Mouse (Mus musculus) retina, postnatal 1 day (tissue): ENCODE measurements around the gene Kcna1.
A peak's percentile ranks its signal among the peaks of the same experiment; 100 is the strongest.

ENCODE experiments used
- DNase-seq: peaks from one replicate; pipeline ENCODE4 v3.0.0-alpha.2; 2012

The Kcna1 gene

DNA sequence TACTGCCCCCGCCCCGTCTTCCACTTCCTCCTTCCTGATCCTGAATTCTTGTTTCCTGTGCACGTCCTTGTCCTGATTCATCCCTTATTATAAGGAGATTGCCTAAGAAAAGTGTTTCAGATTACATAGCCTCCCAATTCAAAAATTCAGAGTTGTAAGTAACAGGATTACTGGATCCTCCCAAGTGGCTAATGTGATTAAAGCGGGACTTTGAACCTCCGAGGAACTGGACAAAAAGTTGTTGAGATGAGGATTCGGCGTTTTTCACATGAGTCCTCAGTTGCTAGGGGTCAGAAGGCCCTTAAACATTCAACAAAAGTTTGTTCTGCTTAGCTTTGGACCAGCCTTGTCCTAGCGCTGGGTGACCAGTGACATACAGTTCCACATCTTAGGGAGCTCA is at the start of gene Kcna1:
Gene Kcna1, minus strand, starts transcription at position 4 of the 400 bp plus-strand sequence.
- peak; percentile 30 for DNase-seq

DNA sequence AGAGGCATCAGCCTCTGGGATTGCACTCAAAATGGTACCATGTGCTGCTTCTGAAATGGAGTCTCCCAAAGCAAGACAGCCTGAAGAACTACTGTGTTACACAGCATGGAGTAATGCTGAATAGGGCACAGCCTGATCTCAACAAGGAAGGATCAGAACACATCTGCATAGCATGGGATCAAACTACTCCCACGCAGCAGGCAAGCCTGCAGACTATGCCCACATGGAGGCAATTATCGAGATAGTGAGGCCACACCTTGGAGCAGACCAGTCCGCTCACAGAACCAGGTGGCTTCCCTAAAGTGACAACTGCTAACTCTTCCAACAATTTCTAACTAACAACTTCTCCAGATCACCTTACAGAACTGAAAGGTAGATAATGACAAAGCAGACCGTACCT is 40.9 kb upstream of the Kcna1 start:
- no peak for DNase-seq

GRCm38 (mm10) chr6:126685135-126685534 is 39.0 kb upstream of the Kcna1 start:
- DNase-seq = no peak

GRCm38 (mm10) chr6:126678961-126679360 is 32.8 kb upstream of the Kcna1 start:
- DNase-seq = no peak

DNA sequence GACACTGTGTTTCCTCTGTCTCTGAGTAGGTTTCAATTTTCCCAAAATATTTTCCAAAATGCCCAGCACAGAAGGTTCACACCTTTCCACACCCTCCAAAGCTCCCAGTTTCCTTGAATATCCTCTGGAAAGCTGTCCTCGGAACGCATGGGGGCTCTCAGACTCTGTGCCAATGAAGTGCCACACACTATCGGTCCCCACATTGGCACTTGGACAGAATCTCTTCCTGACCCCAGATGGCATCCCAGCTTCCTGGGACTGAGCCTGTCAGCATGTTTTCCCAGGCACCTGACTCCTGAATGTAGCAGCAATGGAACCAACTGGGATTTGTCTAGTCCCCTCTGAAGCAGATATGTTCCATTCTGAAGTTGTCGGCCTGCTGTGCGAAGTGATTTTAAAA is 20.8 kb upstream of the Kcna1 start:
- no peak for DNase-seq

DNA sequence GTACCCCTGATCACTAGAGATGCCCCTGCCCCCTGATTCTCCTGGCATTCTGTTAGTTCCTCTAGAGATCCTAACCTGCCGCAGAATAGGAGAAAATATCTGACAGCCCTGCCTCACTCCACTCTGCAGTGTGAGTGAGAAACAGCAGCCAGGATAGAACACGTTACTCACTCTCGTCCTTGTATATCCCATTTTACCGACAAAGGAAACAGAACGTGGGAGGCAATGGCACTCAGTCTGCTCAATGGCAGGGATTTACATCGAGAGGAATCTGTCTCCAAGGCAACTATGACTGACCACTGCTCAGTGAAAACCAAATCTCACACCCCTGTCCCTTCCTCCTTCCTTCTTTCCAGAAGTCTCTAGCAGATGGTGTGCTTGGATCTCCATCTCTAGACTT is 19.9 kb upstream of the Kcna1 start:
- no peak for DNase-seq

DNA sequence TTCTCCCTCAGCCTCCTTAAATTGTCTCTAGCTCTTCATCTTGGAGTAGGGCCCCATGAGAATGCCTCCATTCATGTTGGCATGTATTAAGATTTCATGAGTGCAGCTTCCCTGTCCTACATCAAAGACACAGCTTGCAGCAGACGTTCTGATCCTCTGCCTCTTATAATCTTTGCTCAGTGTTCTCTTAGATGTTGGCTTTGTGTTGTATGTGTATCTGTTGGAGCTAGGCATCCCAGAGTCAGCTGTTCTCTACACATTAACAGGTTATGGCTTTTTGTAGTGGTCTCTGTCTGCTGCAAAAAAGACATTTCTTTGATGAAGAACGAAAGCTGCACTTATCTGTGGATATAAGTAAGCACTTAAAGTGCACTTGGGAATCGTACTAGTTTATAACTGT is 18.4 kb upstream of the Kcna1 start:
- DNase-seq = no peak

DNA sequence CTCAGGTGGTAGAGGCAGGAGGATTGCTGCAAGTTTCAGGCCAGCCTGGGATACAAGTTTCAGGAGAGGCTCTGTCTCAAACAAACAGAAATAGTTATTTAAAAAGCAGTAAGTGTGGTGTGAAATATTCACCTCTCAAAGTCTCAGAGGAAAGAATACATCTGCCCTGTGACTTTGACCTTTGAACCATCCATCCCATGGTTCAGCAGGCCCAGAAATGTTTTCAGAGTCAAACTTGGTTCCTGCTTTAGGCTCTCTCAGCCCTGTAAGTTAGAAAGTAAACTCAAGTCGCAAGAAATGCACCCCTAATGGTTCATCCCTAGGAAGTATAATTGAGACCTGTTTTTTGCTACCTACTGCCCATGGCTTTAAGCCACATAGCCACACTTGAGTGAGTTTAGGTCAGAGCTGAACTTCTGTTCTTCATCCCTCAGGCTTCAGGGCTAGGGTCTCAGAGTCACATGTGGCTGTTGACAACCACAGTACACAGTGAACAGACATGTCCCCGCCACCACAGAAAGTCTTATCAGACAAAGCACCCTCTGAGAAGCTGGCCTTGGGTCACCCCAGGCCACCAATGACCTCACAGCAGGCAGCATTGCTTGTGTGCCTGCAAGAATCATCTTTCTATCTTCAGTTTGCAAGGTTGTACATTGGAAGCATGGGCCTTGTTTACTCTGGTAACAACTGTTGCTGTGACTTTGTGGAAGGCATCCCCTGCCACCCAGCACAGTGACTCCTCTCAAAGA is 11.6 kb upstream of the Kcna1 start:
- no peak for DNase-seq

DNA sequence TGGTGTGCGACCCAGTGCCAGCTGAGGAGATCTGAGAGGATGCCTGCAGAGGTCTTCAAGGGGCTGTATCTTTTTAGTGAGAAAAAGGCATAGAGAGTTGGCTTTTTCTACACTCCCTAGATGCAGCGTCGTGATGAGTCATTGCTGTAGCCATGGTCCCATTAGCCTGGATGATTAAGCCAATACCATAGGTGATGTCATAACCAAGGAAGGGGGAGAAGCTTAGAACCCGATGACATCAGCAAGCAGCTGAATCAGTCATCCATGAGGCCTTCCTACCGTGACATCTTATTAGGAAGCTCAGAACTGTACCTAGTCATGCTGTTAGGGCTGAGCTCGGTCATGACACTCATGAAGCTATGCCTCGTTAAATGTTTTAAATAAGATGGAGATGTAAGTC is 7.4 kb upstream of the Kcna1 start:
- no peak for DNase-seq

DNA sequence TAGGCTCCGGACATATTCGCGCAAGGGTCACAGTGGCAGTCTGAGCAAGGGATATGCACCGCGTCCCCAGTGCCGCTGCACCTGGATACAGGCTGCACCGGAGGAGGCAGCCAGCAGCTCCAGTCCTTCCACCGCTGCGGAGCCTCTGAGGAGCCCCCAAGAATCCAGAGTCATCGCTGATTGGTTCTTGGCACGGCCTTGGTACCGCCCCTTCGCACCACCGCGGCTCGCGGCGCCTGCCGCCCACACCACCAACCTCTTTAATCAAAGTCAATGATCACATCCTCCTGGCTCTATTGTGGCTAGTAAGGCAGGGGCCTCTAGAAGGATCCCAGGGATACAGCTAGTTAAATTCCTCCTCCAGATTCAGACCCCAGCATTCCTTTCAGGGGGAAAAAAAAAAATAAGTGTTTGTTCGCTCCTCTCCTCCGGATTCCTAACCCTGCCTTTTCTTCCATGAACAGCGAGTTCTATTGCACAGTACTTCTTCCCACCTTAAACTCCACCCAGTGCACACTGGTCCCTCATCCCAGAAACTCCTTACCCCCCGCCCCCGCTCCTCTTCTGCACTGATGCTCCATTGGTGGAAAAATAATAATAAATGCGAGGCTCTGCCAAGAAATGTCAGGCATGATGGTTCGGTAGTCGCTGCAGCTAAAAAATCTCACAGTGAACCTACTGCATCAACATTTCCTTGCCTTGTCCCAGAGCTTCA is 383 bp downstream of the Kcna1 start:
- DNase-seq = peak; percentile 77

DNA sequence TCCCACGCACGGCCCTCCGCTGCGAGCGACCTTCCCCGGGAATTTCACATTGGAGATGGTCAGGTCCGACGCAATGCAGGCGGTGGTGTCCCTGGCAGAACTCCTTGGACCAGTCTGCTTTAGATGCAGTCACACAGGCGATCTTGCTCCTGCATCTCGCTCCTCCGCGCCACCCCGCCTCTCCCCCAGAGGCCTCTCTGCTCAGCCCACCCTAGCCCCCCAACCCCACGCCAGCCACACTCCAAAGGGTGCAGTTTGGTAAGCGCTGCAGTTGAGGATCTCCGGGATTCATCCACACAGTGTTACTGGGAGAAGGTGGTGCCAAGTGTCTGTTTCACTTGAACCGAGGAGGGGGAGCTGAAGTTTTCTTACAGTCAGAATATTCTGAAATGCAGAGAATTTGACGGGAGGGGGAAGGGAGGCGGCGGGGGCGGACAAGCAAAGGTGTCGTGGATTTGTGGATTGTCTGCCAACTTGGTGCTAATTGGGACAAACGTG is 1.1 kb downstream of the Kcna1 start:
- DNase-seq = peak; percentile 46

GRCm38 (mm10) chr6:126644181-126645043 is 1.8 kb downstream of the Kcna1 start:
- peak; percentile 56 for DNase-seq

DNA sequence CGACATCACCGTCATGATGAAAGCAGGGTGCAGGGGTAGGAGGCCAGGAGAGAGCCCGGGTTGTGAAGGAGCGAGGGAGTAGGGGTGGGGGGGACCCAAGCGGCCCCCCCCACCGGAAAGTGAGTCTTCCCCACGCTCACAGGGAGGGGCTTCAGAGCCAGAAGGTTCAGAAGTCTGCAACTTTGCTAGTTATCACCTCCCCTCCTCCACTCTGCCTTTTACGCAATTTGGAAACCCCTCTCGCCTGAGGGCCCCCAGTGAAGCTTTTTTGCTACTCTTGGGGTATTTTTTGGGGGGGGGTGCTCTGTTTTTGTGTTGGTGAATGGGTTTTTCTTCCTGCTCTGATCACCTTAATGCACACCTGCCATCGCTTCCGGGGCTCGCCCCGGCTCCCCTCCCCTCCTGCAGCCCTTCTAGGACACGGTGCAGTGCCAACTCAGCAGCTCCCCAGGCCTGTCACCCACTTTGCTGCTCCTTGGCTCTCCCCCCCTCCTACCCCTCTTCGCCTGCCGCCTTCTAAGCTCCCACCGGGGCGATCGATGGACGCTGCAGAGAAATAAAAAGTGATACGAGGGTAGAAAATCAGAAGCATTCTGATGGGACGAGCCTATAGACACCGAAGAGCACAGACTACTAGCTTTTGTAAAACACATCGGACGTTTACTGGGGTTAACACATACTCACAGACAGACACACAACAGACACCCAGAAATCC is 2.7 kb downstream of the Kcna1 start:
- DNase-seq = peak; percentile 14

- peak; percentile 64 for DNase-seq
Measured at GRCm38 (mm10) chr6:126642856-126643321, 3.3 kb downstream of the Kcna1 start.

GRCm38 (mm10) chr6:126628451-126628850 is 17.7 kb downstream of the Kcna1 start:
- DNase-seq = no peak

DNA sequence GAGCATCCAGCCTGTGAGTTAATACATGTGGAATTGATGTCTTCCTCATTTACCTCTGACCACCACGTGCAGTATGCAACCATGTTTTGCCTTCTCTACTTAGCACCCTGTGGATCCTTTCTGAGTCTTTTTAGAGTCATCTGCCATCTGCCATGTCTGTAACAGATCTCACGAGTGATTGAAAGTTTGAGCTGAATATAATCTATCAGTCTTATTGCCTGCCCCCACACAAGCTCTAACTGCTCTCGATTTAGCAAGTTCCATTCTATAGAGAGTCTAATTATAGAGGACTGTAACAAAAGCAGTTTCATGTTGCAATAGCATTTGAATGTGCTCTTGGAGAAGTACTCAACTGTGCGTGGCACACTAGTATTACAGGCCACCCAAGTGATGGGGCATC is 27.7 kb downstream of the Kcna1 start:
- no peak for DNase-seq

DNA sequence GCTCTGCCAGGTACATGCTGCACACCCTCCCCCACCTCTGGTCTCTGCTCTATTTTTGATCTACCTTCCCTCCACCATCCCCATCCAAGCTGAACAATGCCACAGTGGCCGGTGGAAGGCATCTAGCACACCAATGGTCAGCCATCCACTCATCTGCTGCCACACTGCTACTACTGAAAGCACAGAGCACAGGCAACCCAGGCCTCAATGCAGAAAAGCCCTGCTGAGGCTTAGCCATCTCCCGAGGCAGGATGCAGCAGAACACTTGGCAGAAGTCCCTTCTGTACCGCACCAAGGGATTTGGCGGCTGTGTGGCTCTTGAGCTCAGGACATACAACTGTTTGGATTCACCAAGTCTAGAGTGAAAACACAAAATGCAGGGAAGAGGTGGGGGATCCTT is 35.4 kb downstream of the Kcna1 start:
- no peak for DNase-seq

DNA sequence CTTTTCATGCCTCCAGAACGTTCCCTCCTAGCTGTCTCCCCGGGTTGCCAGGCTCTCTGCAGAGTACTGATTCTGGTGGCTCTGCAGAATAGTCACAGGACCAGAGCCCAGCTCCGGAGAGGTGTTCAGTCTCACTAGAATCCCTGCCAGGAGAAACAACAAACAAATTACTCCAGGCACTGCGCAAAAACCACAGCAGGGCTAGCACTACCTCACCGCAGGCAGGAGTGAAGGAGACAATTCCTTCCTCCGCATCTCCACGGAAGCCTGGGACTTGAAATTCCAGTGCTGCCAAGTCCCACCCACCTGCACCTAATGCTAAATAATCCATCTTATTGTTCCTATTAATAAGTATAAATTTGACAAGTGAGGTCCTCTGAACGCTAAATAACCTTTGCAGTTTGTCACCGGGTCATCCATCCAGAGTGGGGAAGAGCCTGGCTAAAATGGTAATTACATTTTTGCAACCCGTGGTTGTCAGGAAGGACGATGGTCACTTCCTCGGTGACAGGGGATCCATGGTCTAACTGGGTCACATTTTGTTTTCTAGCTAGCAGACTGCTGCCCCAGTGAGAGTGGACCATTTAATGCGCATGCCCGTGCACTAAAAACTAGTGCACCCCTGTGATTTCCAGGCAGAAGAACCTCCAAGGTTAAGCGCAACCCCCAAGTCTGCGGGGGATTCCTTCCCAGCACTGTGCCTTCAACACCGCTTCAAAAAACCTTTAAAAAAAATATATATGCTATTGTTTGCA is 36.8 kb downstream of the Kcna1 start:
- no peak for DNase-seq

- peak; percentile 34 for DNase-seq
Measured at GRCm38 (mm10) chr6:126601843-126602326, 44.3 kb downstream of the Kcna1 start.

GRCm38 (mm10) chr6:126599201-126599995 is 46.8 kb downstream of the Kcna1 start:
- peak; percentile 23 for DNase-seq

DNA sequence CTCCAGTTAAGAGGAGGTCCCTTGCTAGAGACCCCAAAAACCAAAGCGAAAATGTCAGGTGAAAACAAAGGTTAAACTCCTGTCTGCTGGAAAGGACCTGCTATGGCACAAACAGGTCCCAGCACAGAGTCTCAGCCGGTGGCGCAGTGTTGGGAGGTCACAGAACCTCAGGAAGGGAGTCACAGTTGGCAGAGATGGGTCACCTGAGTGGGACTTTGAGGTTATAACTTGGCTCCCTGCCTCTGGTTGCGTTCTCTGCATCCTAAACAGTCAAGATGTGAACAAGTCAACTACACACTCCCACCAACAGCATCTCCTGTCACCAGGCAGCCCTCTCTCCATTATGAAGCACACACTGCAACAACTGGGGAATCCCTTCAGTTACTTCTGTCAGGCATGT is 48.4 kb downstream of the Kcna1 start:
- no peak for DNase-seq
